15 mouse cellular contexts compared by ENCODE assay signal in genomic region chr3:87115271-87115670, GRCm38 (mm10). TPM values are rescaled to one million over a fixed set of nuclear protein-coding genes. Genes with fewer than 3 reads are reported as not detected.
DNase-seq lines count a peak whose midpoint lies in the region; ATAC-seq and TF ChIP-seq lines count a peak whose summit lies in the region.
"Had no signal": no experiment of that assay in that cellular context is flagged by ENCODE, and none has a peak within 500 bp of the region (broad histone marks: within the 10 kb centered on the region; RNA-seq: fewer than 3 reads in every experiment).

No protein-coding gene starts in this region.

- no peak overlapping the region for H3K4me2 ChIP-seq in heart, embryonic 11.5 days
- no peak overlapping the region for H3K4me2 ChIP-seq in kidney, postnatal 0 days (ENCODE audit: low read length)
- H3K4me2 ChIP-seq in heart, embryonic 16.5 days (ENCODE audit: low read depth, low read length) = 0 out of 2 replicates have a peak overlapping the region, but pooled peaks have one; percentile 17
- H3K4me2 ChIP-seq in intestine, postnatal 0 days (replicated peaks; ENCODE audit: low read depth) = no peak overlapping the region
- no peak overlapping the region for H3K4me2 ChIP-seq in midbrain, embryonic 16.5 days (ENCODE audit: low read length)
- H3K4me2 ChIP-seq: limb, embryonic 13.5 days had no signal

- intact Hi-C loops in heart, postnatal 10 days (cut with DNase I) = no loop called here

- H3K4me3 ChIP-seq in heart, embryonic 11.5 days (ENCODE audit: low read depth, low read length) = no peak overlapping the region
- H3K4me3 ChIP-seq in kidney, postnatal 0 days (replicated peaks; ENCODE audit: low read depth, low read length) = no peak overlapping the region
- no peak overlapping the region for H3K4me3 ChIP-seq in heart, embryonic 16.5 days (ENCODE audit: low read length)
- H3K4me3 ChIP-seq in intestine, postnatal 0 days (ENCODE audit: low read depth, low read length) = no peak overlapping the region
- no peak overlapping the region for H3K4me3 ChIP-seq in midbrain, embryonic 16.5 days (ENCODE audit: low read depth, low read length)
- H3K4me3 ChIP-seq: limb, embryonic 13.5 days had no signal

- no peak for ATAC-seq in heart, embryonic 11.5 days (replicated peaks; ENCODE audit: insufficient number of reproducible peaks, low FRiP score, low TSS enrichment)
- 0 out of 2 replicates have a peak, but pooled peaks have one; percentile 8 for ATAC-seq in kidney, postnatal 0 days (replicated peaks; ENCODE audit: low FRiP score, low read depth)
- no peak for ATAC-seq in heart, embryonic 16.5 days (replicated peaks; ENCODE audit: extremely low read depth, insufficient read depth, low FRiP score)
- ATAC-seq in intestine, postnatal 0 days = no peak
- ATAC-seq in midbrain, embryonic 16.5 days = no peak
- ATAC-seq: forebrain, postnatal 0 days; inflammation-experienced regulatory T-cells, adult 6 months had no signal

- peak overlapping the region; percentile 77 for H3K27ac ChIP-seq in heart, embryonic 11.5 days (ENCODE audit: low read depth, low read length)
- peak overlapping the region; percentile 54 for H3K27ac ChIP-seq in kidney, postnatal 0 days
- H3K27ac ChIP-seq in heart, embryonic 16.5 days (ENCODE audit: low read length) = peak overlapping the region; percentile 76
- H3K27ac ChIP-seq in intestine, postnatal 0 days (ENCODE audit: low read depth, low read length) = 0 out of 2 replicates have a peak overlapping the region, but pooled peaks have one; percentile 35
- no peak overlapping the region for H3K27ac ChIP-seq in midbrain, embryonic 16.5 days (ENCODE audit: low read length)
- H3K27ac ChIP-seq: limb, embryonic 13.5 days; liver, embryonic 14.5 days had no signal

- H3K27me3 ChIP-seq in heart, embryonic 11.5 days (ENCODE audit: control insufficient read depth, insufficient read depth, low read length) = no peaks in the 10 kb centered on the region
- no peaks in the 10 kb centered on the region for H3K27me3 ChIP-seq in kidney, postnatal 0 days (ENCODE audit: insufficient read depth, low read length)
- H3K27me3 ChIP-seq in heart, embryonic 16.5 days (ENCODE audit: control insufficient read depth, insufficient read depth, low read length) = no peaks in the 10 kb centered on the region
- H3K27me3 ChIP-seq in intestine, postnatal 0 days (replicated peaks; ENCODE audit: control insufficient read depth, insufficient read depth, low read length) = no peaks in the 10 kb centered on the region
- H3K27me3 ChIP-seq in midbrain, embryonic 16.5 days (ENCODE audit: control insufficient read depth, insufficient read depth, low read depth, low read length) = no peaks in the 10 kb centered on the region
- H3K27me3 ChIP-seq: limb, embryonic 13.5 days had no signal

- 68% methylated on average over 8 of the region's 8 CpGs for WGBS in heart, embryonic 11.5 days (ENCODE audit: insufficient replicate concordance)
- WGBS in kidney, postnatal 0 days = 44% methylated on average over 8 of the region's 8 CpGs
- 64% methylated on average over 8 of the region's 8 CpGs for WGBS in heart, embryonic 16.5 days
- 72% methylated on average over 8 of the region's 8 CpGs for WGBS in intestine, postnatal 0 days
- WGBS in midbrain, embryonic 16.5 days = 80% methylated on average over 8 of the region's 8 CpGs

- H3K9ac ChIP-seq in heart, embryonic 11.5 days (ENCODE audit: low read depth, low read length) = no peak overlapping the region
- no peak overlapping the region for H3K9ac ChIP-seq in kidney, postnatal 0 days (ENCODE audit: low read depth, low read length)
- H3K9ac ChIP-seq in heart, embryonic 16.5 days (ENCODE audit: low read length) = no peak overlapping the region
- no peak overlapping the region for H3K9ac ChIP-seq in intestine, postnatal 0 days (ENCODE audit: low read depth, low read length)
- no peak overlapping the region for H3K9ac ChIP-seq in midbrain, embryonic 16.5 days (ENCODE audit: low read depth, low read length)
- H3K9ac ChIP-seq: forebrain, postnatal 0 days; limb, embryonic 13.5 days; liver, embryonic 14.5 days had no signal

- peaks cover 53% of the 10 kb centered on the region for H3K4me1 ChIP-seq in heart, embryonic 11.5 days (ENCODE audit: control insufficient read depth, insufficient read depth, low read length)
- peaks cover 26% of the 10 kb centered on the region; the same call in 1 of the 2 replicates for H3K4me1 ChIP-seq in kidney, postnatal 0 days (replicated peaks; ENCODE audit: insufficient read depth, low read length)
- H3K4me1 ChIP-seq in heart, embryonic 16.5 days (ENCODE audit: control insufficient read depth, insufficient read depth, low read length) = peaks cover 25% of the 10 kb centered on the region
- H3K4me1 ChIP-seq in intestine, postnatal 0 days (replicated peaks; ENCODE audit: control insufficient read depth, insufficient read depth, low read length) = no peaks in the 10 kb centered on the region
- peaks cover 7% of the 10 kb centered on the region for H3K4me1 ChIP-seq in midbrain, embryonic 16.5 days (ENCODE audit: control insufficient read depth, insufficient read depth, low read length)

- no peak for TF ChIP-seq CTCF in kidney, postnatal 0 days (IDR thresholded peaks at IDR 0.05; ENCODE audit: low read depth)
- TF ChIP-seq CTCF in intestine, postnatal 0 days (IDR thresholded peaks at IDR 0.05; ENCODE audit: low read depth) = no peak

- no peaks in the 10 kb centered on the region for H3K9me3 ChIP-seq in heart, embryonic 11.5 days (replicated peaks; ENCODE audit: control insufficient read depth, low read length)
- H3K9me3 ChIP-seq in kidney, postnatal 0 days (replicated peaks; ENCODE audit: low read length) = no peaks in the 10 kb centered on the region
- H3K9me3 ChIP-seq in heart, embryonic 16.5 days (replicated peaks; ENCODE audit: control insufficient read depth, low read length) = no peaks in the 10 kb centered on the region
- no peaks in the 10 kb centered on the region for H3K9me3 ChIP-seq in intestine, postnatal 0 days (ENCODE audit: control insufficient read depth)
- no peaks in the 10 kb centered on the region for H3K9me3 ChIP-seq in midbrain, embryonic 16.5 days (replicated peaks; ENCODE audit: control insufficient read depth, low read length, poor library complexity, severe bottlenecking)
- H3K9me3 ChIP-seq: limb, embryonic 13.5 days had no signal

- no peak for DNase-seq in heart, postnatal 10 days
- no peak for DNase-seq in kidney, postnatal 0 days (ENCODE audit: low spot score)
- no peak for DNase-seq in kidney, postnatal 25 days
- DNase-seq in yolk sac, embryonic 10.5 days (ENCODE audit: low spot score) = no peak
- DNase-seq: adrenal gland, postnatal 25 days; cerebellum, adult 8-10 months; forebrain, postnatal 0 days; thymus, postnatal 36 days had no signal

- H3K36me3 ChIP-seq in heart, embryonic 11.5 days (ENCODE audit: control insufficient read depth, insufficient read depth, low read length) = peaks cover 2% of the 10 kb centered on the region; the same call in 1 of the 2 replicates
- 0 out of 2 replicates have a peak, but pooled peaks cover 3% of the 10 kb centered on the region for H3K36me3 ChIP-seq in kidney, postnatal 0 days (ENCODE audit: insufficient read depth, low read length)
- no peaks in the 10 kb centered on the region for H3K36me3 ChIP-seq in heart, embryonic 16.5 days (ENCODE audit: control insufficient read depth, insufficient read depth)
- H3K36me3 ChIP-seq in intestine, postnatal 0 days (ENCODE audit: control insufficient read depth, insufficient read depth) = no peaks in the 10 kb centered on the region
- no peaks in the 10 kb centered on the region for H3K36me3 ChIP-seq in midbrain, embryonic 16.5 days (ENCODE audit: control insufficient read depth, insufficient read depth, low read length)

RNA-seq across cellular contexts. Expression of gene Kirrel, which starts 59.3 kb away (rescaled TPM):
- polyA plus RNA-seq in heart, embryonic 11.5 days (2014; fragmentation: Nextera tagmentation; extraction: Ambion mirVana) = 9.9 and 12.6 TPM in 2 replicates
- total RNA-seq in heart, postnatal 10 days (2021) = 10 to 100 TPM; 12.8 to 14.8 TPM
- polyA plus RNA-seq in kidney, postnatal 0 days (2015; fragmentation: Nextera tagmentation; extraction: Ambion mirVana) = 11.7 and 12.3 TPM in 2 replicates
- 7.6 and 10.2 TPM in 2 replicates for polyA plus RNA-seq in heart, embryonic 16.5 days (2015; fragmentation: Nextera tagmentation; extraction: Ambion mirVana)
- 3.8 and 4.4 TPM in 2 replicates for polyA plus RNA-seq in intestine, postnatal 0 days (2015; fragmentation: Nextera tagmentation; extraction: Ambion mirVana)
- polyA plus RNA-seq in midbrain, embryonic 16.5 days (2015; fragmentation: Nextera tagmentation; extraction: Ambion mirVana) = 5.6 and 6.9 TPM in 2 replicates
- polyA plus RNA-seq: inflammation-experienced regulatory T-cells, adult 6 months had no signal
